Mouse (Mus musculus) thymus, adult 2 months (tissue): Measurements from ENCODE around the gene 2510002D24Rik.

Source experiments
- CTCF ChIP-seq: fragments of 200-500 bp; IDR thresholded peaks from 2 replicates; pipeline ENCODE4 v1.5.1; 2012; ENCODE audit warnings: mild to moderate bottlenecking, control low read depth, low read length, moderate library complexity, borderline replicate concordance; ENCODE audit not compliant: control insufficient read depth, poor library complexity, insufficient read depth; ENCODE audit errors: extremely low read depth
- POLR2A ChIP-seq: fragments of 200-500 bp; IDR thresholded peaks from 2 replicates; pipeline ENCODE4 v1.6.1; 2012; ENCODE audit warnings: mild to moderate bottlenecking, low read length, control low read depth, moderate library complexity; ENCODE audit not compliant: control insufficient read depth, poor library complexity, insufficient read depth; ENCODE audit errors: extremely low read depth

- TF ChIP-seq CTCF (no peak), POLR2A (no peak)
Observed at GRCm38 (mm10) chr16:18798151-18798550, 38.2 kb upstream of the 2510002D24Rik start.
